Mouse (Mus musculus) kidney, postnatal 0 days (tissue): ENCODE data around the gene Eif4g1. TPM values are rescaled to one million over a fixed set of nuclear protein-coding genes. Genes with fewer than 3 reads are reported as not detected.
A peak's percentile ranks its signal among the peaks of the same experiment; 100 is the strongest.
"Not testable (repeated sequence)": the region's sequence is repeated elsewhere in the genome, so short reads cannot be mapped to it uniquely, and the experiment has no call there.

Experiments
- ATAC-seq: fragments of 200-750 bp; cut with Nextera tagmentation; replicated peaks from 2 replicates; pipeline ENCODE4 v1.8.0; 2017; ENCODE audit warnings: low read depth, moderate number of reproducible peaks, moderate TSS enrichment, moderate library complexity; ENCODE audit not compliant: low FRiP score
- DNase-seq: peaks from one replicate; pipeline ENCODE4 v3.0.0-alpha.2; 2016; ENCODE audit warnings: low spot score
- H3K27ac ChIP-seq: fragments of 300-500 bp; sonication (generic); 2 replicates; pipeline ENCODE4 v1.5.1; 2014; ENCODE audit warnings: mild to moderate bottlenecking
- H3K27me3 ChIP-seq: fragments of 300-500 bp; sonication (generic); 2 replicates; pipeline ENCODE4 v1.6.1; 2014; ENCODE audit warnings: low read length, mixed read lengths; ENCODE audit not compliant: insufficient read depth
- H3K36me3 ChIP-seq: fragments of 300-500 bp; sonication (generic); 2 replicates; pipeline ENCODE4 v1.6.1; 2014; ENCODE audit warnings: low read length, mixed read lengths; ENCODE audit not compliant: insufficient read depth
- H3K4me1 ChIP-seq: fragments of 300-500 bp; sonication (generic); replicated peaks from 2 replicates; pipeline ENCODE4 v1.6.1; 2014; ENCODE audit warnings: antibody characterized with exemption, low read length, mixed read lengths; ENCODE audit not compliant: insufficient read depth
- H3K4me2 ChIP-seq: fragments of 300-500 bp; sonication (generic); 2 replicates; pipeline ENCODE4 v1.6.1; 2014; ENCODE audit warnings: mild to moderate bottlenecking, low read length, moderate library complexity, mixed read lengths
- H3K4me3 ChIP-seq: fragments of 300-500 bp; sonication (generic); replicated peaks from 2 replicates; pipeline ENCODE4 v1.5.1; 2014; ENCODE audit warnings: low read depth, low read length
- H3K9ac ChIP-seq: fragments of 300-500 bp; sonication (generic); 2 replicates; pipeline ENCODE4 v1.6.1; 2014; ENCODE audit warnings: low read depth, low read length
- H3K9me3 ChIP-seq: fragments of 300-500 bp; sonication (generic); replicated peaks from 2 replicates; pipeline ENCODE4 v1.6.1; 2016; ENCODE audit warnings: low read length, inconsistent platforms, mixed read lengths
- CTCF ChIP-seq: IDR thresholded peaks from 2 replicates; pipeline ENCODE4 v1.5.1; 2016; ENCODE audit warnings: antibody characterized with exemption, low read depth, mild to moderate bottlenecking, moderate library complexity
- WGBS: fragments of 180-500 bp; shearing (Covaris S2); extraction: QIAGEN DNeasy Blood & Tissue Kit; methylation state at CpG from one replicate; pipeline ENCODE4 v1.1.7; 2014; 5-methylcytosine and 5-hydroxymethylcytosine counted together
- polyA plus RNA-seq: library from polyadenylated mRNA; unstranded; fragments of >200 nt; fragmentation: Nextera tagmentation; extraction: Ambion mirVana; gene quantifications from 2 replicates; pipeline ENCODE4 v1.2.1, GENCODE M21; 2015

Eif4g1 gene
- 115 and 119 TPM in 2 replicates for polyA plus RNA-seq

GRCm38 (mm10) chr16:20668013-20668412 is at the start of gene Eif4g1:
Gene Eif4g1 (plus strand): TSS chr16:20668313.
- not testable (repeated sequence) for ATAC-seq, H3K4me1 ChIP-seq, DNase-seq, H3K9ac ChIP-seq, H3K27ac ChIP-seq, H3K27me3 ChIP-seq, H3K4me3 ChIP-seq, H3K4me2 ChIP-seq, H3K9me3 ChIP-seq, H3K36me3 ChIP-seq
- 95% methylated on average over 3 of the region's 6 CpGs for WGBS

- 0 out of 2 replicates have a peak, but pooled peaks cover 6% of the 10 kb centered on the region for H3K27me3 ChIP-seq
- peaks cover 24% of the 10 kb centered on the region; the same call in 1 of the 2 replicates for H3K4me1 ChIP-seq
- no peak for TF ChIP-seq CTCF
- H3K9ac ChIP-seq: no peak overlapping the region
- H3K4me3 ChIP-seq: peak overlapping the region; percentile 70
- DNase-seq: peak; percentile 54
- 0 out of 2 replicates have a peak, but pooled peaks have one; percentile 33 for ATAC-seq
- H3K36me3 ChIP-seq: no peaks in the 10 kb centered on the region
- H3K4me2 ChIP-seq: peak overlapping the region; percentile 99
- H3K9me3 ChIP-seq: no peaks in the 10 kb centered on the region
- WGBS: 3% methylated on average over 66 of the region's 83 CpGs
- H3K27ac ChIP-seq: no peak overlapping the region
These were observed 48.3 kb upstream of the Eif4g1 start for GRCm38 (mm10) chr16:20619541-20620398.

GRCm38 (mm10) chr16:20620399-20620735 is 47.7 kb upstream of the Eif4g1 start:
- Histone ChIP-seq H3K36me3 (no peaks in the 10 kb centered on the region), H3K4me3 (peak overlapping the region; percentile 70), H3K4me2 (peak overlapping the region; percentile 99), H3K9ac (no peak overlapping the region), H3K4me1 (peaks cover 24% of the 10 kb centered on the region; the same call in 1 of the 2 replicates), H3K27ac (no peak overlapping the region), H3K27me3 (0 out of 2 replicates have a peak, but pooled peaks cover 6% of the 10 kb centered on the region), H3K9me3 (no peaks in the 10 kb centered on the region)
- 0% methylated on average over 9 of the region's 9 CpGs for WGBS
- TF ChIP-seq CTCF: no peak
- DNase-seq: no peak
- no peak for ATAC-seq

- Histone ChIP-seq H3K36me3 (no peaks in the 10 kb centered on the region), H3K9me3 (no peaks in the 10 kb centered on the region), H3K9ac (peak overlapping the region; percentile 54), H3K4me3 (peak overlapping the region; percentile 70), H3K4me2 (peak overlapping the region; percentile 99), H3K27ac (no peak overlapping the region), H3K27me3 (0 out of 2 replicates have a peak, but pooled peaks cover 6% of the 10 kb centered on the region), H3K4me1 (peaks cover 24% of the 10 kb centered on the region; the same call in 1 of the 2 replicates)
- no peak for ATAC-seq
- no peak for DNase-seq
- WGBS: under 1% methylated on average over 32 of the region's 32 CpGs
- TF ChIP-seq CTCF: no peak
These were observed 47.3 kb upstream of the Eif4g1 start for GRCm38 (mm10) chr16:20620751-20621190.

- no peaks in the 10 kb centered on the region for H3K36me3 ChIP-seq
- H3K4me1 ChIP-seq: peaks cover 24% of the 10 kb centered on the region; the same call in 1 of the 2 replicates
- peak within 1 kb of the TSS; percentile 54 for H3K9ac ChIP-seq
- TF ChIP-seq CTCF: no peak
- no peaks in the 10 kb centered on the region for H3K9me3 ChIP-seq
- WGBS: under 1% methylated on average over 79 of the region's 92 CpGs
- H3K27me3 ChIP-seq: 0 out of 2 replicates have a peak, but pooled peaks cover 6% of the 10 kb centered on the region
- H3K4me2 ChIP-seq: peak within 1 kb of the TSS; percentile 99
- peak within 1 kb of the TSS; percentile 19; the same call in 1 of the 2 replicates for H3K27ac ChIP-seq
- DNase-seq (peak; percentile 46), ATAC-seq (peak; percentile 75)
- peak within 1 kb of the TSS; percentile 70 for H3K4me3 ChIP-seq
These were observed 46.7 kb upstream of the Eif4g1 start, which contains the start of gene Camk2n2 for GRCm38 (mm10) chr16:20621191-20621990. Gene Camk2n2 (minus strand): TSS chr16:20621287.
